Mouse (Mus musculus): ENCODE measurements at regions not wholly inside any gene's neighbourhood (a gene's known extent, or its start where the extent isn't known, plus 50 kb on each side); places are given as distances from the start of the nearest gene placed in this dataset.

GRCm38 (mm10) chr1:67640353-67640752 lies 517.5 kb downstream of the Cps1 start:
- Histone ChIP-seq H3K9ac (no peak overlapping the region), H3K27ac (ENCODE audit: low read depth, low read length) (no peak overlapping the region), H3K27me3 (ENCODE audit: insufficient read depth, low read length) (no peaks in the 10 kb centered on the region), H3K4me3 (ENCODE audit: low read depth, low read length) (no peak overlapping the region), H3K36me3 (ENCODE audit: insufficient read depth) (no peaks in the 10 kb centered on the region), H3K4me2 (ENCODE audit: low read depth) (no peak overlapping the region), H3K4me1 (ENCODE audit: insufficient read depth) (no peaks in the 10 kb centered on the region), H3K9me3 (ENCODE audit: low read length) (no peaks in the 10 kb centered on the region)
- peak; percentile 74 for DNase-seq
- TF ChIP-seq CTCF (IDR thresholded peaks at IDR 0.05; ENCODE audit: low read depth) = peak; percentile 78
- WGBS = 20% methylated on average over 9 of the region's 9 CpGs
- peak; percentile 78 for ATAC-seq

DNA sequence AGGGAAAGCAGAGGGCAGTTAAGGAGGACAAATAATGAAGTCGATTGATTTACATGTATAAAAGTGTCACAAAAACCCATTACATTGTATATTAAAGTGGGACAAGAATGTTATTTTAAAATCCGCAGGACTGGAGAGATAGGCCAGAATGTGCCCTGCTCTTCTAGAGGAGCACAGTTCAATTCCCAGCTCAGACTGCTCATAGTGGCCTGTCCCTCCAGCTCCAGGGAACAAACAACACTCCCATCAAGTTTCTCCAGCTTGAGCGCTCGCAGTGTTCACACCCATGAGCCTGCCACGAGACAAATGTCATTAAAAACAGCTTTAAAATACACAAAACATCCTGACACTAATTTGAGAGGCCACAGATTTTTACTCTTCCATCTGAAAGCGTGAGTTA lies 517.9 kb downstream of the Cps1 start:
- H3K27ac ChIP-seq (ENCODE audit: low read depth, low read length) = no peak overlapping the region
- no peaks in the 10 kb centered on the region for H3K4me1 ChIP-seq (ENCODE audit: insufficient read depth)
- no peak overlapping the region for H3K4me2 ChIP-seq (ENCODE audit: low read depth)
- no peaks in the 10 kb centered on the region for H3K36me3 ChIP-seq (ENCODE audit: insufficient read depth)
- H3K9ac ChIP-seq = no peak overlapping the region
- DNase-seq (no peak), ATAC-seq (no peak; the same call in 1 of the 2 replicates)
- 51% methylated on average over 6 of the region's 6 CpGs for WGBS
- H3K27me3 ChIP-seq (ENCODE audit: insufficient read depth, low read length) = no peaks in the 10 kb centered on the region
- TF ChIP-seq CTCF (IDR thresholded peaks at IDR 0.05; ENCODE audit: low read depth) = no peak
- H3K4me3 ChIP-seq (ENCODE audit: low read depth, low read length) = no peak overlapping the region
- no peaks in the 10 kb centered on the region for H3K9me3 ChIP-seq (ENCODE audit: low read length)

GRCm38 (mm10) chr1:67643627-67644026 lies 520.8 kb downstream of the Cps1 start:
- 0 out of 2 replicates have a peak, but pooled peaks have one; percentile 8 for TF ChIP-seq CTCF (IDR thresholded peaks at IDR 0.05; ENCODE audit: low read depth)

More at GRCm38 (mm10) chr1:67643627-67644026, 520.8 kb downstream of the Cps1 start:
- Histone ChIP-seq H3K9me3 (ENCODE audit: low read length) (no peaks in the 10 kb centered on the region), H3K27me3 (ENCODE audit: insufficient read depth, low read length) (no peaks in the 10 kb centered on the region), H3K36me3 (ENCODE audit: insufficient read depth) (no peaks in the 10 kb centered on the region), H3K4me2 (ENCODE audit: low read depth) (no peak overlapping the region), H3K9ac (no peak overlapping the region), H3K4me3 (ENCODE audit: low read depth, low read length) (no peak overlapping the region), H3K27ac (ENCODE audit: low read depth, low read length) (no peak overlapping the region), H3K4me1 (ENCODE audit: insufficient read depth) (no peaks in the 10 kb centered on the region)
- 58% methylated on average over 4 of the region's 4 CpGs for WGBS
- DNase-seq (no peak), ATAC-seq (no peak)

Measured in forebrain, postnatal 0 days (tissue).